Mouse (Mus musculus) neural tube, embryonic 10.5 days (tissue): ENCODE results near the gene Pkhd1.
A peak's percentile ranks its signal among the peaks of the same experiment; 100 is the strongest.
"Not testable (repeated sequence)": the region's sequence is repeated elsewhere in the genome, so short reads cannot be mapped to it uniquely, and the experiment has no call there.

ENCODE experiments used
- DNase-seq: peaks from one replicate; pipeline ENCODE4 v3.0.0-alpha.2; 2017; ENCODE audit warnings: low spot score; ENCODE audit errors: extremely low spot score

Gene Pkhd1

GRCm38 (mm10) chr1:20302187-20302942 lies 315.5 kb downstream of the Pkhd1 start:
- peak; percentile 66 for DNase-seq

- no peak for DNase-seq
Observed at GRCm38 (mm10) chr1:20301631-20302030, 316.2 kb downstream of the Pkhd1 start.

- DNase-seq, result no peak
Observed at GRCm38 (mm10) chr1:20288696-20289095, 329.2 kb downstream of the Pkhd1 start.

GRCm38 (mm10) chr1:20260403-20260802 lies 357.5 kb downstream of the Pkhd1 start:
- DNase-seq, result no peak

GRCm38 (mm10) chr1:20248169-20248568 lies 369.7 kb downstream of the Pkhd1 start:
- DNase-seq, result no peak

- DNase-seq, result no peak
Observed at GRCm38 (mm10) chr1:20216681-20217080, 401.2 kb downstream of the Pkhd1 start.

GRCm38 (mm10) chr1:20190444-20190843 lies 427.4 kb downstream of the Pkhd1 start:
- peak; percentile 16 for DNase-seq

GRCm38 (mm10) chr1:20180157-20180556 lies 437.7 kb downstream of the Pkhd1 start:
- no peak for DNase-seq

- DNase-seq, result no peak
Observed at GRCm38 (mm10) chr1:20171199-20171598, 446.7 kb downstream of the Pkhd1 start.

- DNase-seq, result not testable (repeated sequence)
Observed at GRCm38 (mm10) chr1:20150627-20151026, 467.2 kb downstream of the Pkhd1 start.

GRCm38 (mm10) chr1:20150016-20150415 lies 467.8 kb downstream of the Pkhd1 start:
- no peak for DNase-seq

- no peak for DNase-seq
Observed at GRCm38 (mm10) chr1:20136205-20136604, 481.7 kb downstream of the Pkhd1 start.

GRCm38 (mm10) chr1:20135065-20135618 lies 482.7 kb downstream of the Pkhd1 start:
- peak; percentile 21 for DNase-seq

- no peak for DNase-seq
Observed at GRCm38 (mm10) chr1:20133636-20134035, 484.2 kb downstream of the Pkhd1 start.

GRCm38 (mm10) chr1:20131786-20132596 lies 485.9 kb downstream of the Pkhd1 start:
- no peak for DNase-seq

GRCm38 (mm10) chr1:20117331-20117730 lies 500.5 kb downstream of the Pkhd1 start:
- no peak for DNase-seq

- no peak for DNase-seq
Observed at GRCm38 (mm10) chr1:20069733-20070132, 548.1 kb downstream of the Pkhd1 start.

GRCm38 (mm10) chr1:20058245-20058644 lies 559.6 kb downstream of the Pkhd1 start:
- DNase-seq, result peak; percentile 25

GRCm38 (mm10) chr1:20039389-20039788 lies 578.5 kb downstream of the Pkhd1 start:
- no peak for DNase-seq

- DNase-seq, result no peak
Observed at GRCm38 (mm10) chr1:20035277-20035676, 582.6 kb downstream of the Pkhd1 start.

- no peak for DNase-seq
Observed at GRCm38 (mm10) chr1:20018198-20018925, 599.5 kb downstream of the Pkhd1 start.

GRCm38 (mm10) chr1:20017619-20018018 lies 600.2 kb downstream of the Pkhd1 start:
- DNase-seq, result no peak
